Mouse (Mus musculus): ENCODE data around the gene Erc2.
"Not testable (repeated sequence)": the region's sequence is repeated elsewhere in the genome, so short reads cannot be mapped to it uniquely, and the experiment has no call there.

Erc2 gene

GRCm38 (mm10) chr14:27622176-27622922, at the start of gene Erc2:
Erc2 (plus strand) TSS chr14:27622428.
- peak; percentile 65 for DNase-seq (ENCODE audit: low read depth, low spot score)

- no peak for DNase-seq (ENCODE audit: low read depth, low spot score)
Measured at GRCm38 (mm10) chr14:27578443-27578842, 43.8 kb upstream of the Erc2 start.

- DNase-seq (ENCODE audit: low read depth, low spot score) = not testable (repeated sequence)
Measured at GRCm38 (mm10) chr14:27589616-27590015, 32.6 kb upstream of the Erc2 start.

GRCm38 (mm10) chr14:27592163-27592562, 30.1 kb upstream of the Erc2 start:
- no peak for DNase-seq (ENCODE audit: low read depth, low spot score)

- DNase-seq (ENCODE audit: low read depth, low spot score) = peak; percentile 28
Measured at GRCm38 (mm10) chr14:27596265-27596664, 26.0 kb upstream of the Erc2 start.

GRCm38 (mm10) chr14:27602136-27602535, 20.1 kb upstream of the Erc2 start:
- no peak for DNase-seq (ENCODE audit: low read depth, low spot score)

GRCm38 (mm10) chr14:27607419-27607818, 14.8 kb upstream of the Erc2 start:
- no peak for DNase-seq (ENCODE audit: low read depth, low spot score)

GRCm38 (mm10) chr14:27613766-27614165, 8.5 kb upstream of the Erc2 start:
- DNase-seq (ENCODE audit: low read depth, low spot score) = no peak

GRCm38 (mm10) chr14:27617286-27617685, 4.9 kb upstream of the Erc2 start:
- no peak for DNase-seq (ENCODE audit: low read depth, low spot score)

GRCm38 (mm10) chr14:27621576-27621975, 652 bp upstream of the Erc2 start:
- DNase-seq (ENCODE audit: low read depth, low spot score) = no peak

- DNase-seq (ENCODE audit: low read depth, low spot score) = no peak
Measured at GRCm38 (mm10) chr14:27622923-27623219, 643 bp downstream of the Erc2 start.

- DNase-seq (ENCODE audit: low read depth, low spot score) = peak; percentile 59
Measured at GRCm38 (mm10) chr14:27623368-27623767, 1.1 kb downstream of the Erc2 start.

- no peak for DNase-seq (ENCODE audit: low read depth, low spot score)
Measured at GRCm38 (mm10) chr14:27628701-27629100, 6.5 kb downstream of the Erc2 start.

GRCm38 (mm10) chr14:27629369-27630012, 7.3 kb downstream of the Erc2 start:
- no peak for DNase-seq (ENCODE audit: low read depth, low spot score)

GRCm38 (mm10) chr14:27630973-27631640, 8.9 kb downstream of the Erc2 start:
- DNase-seq (ENCODE audit: low read depth, low spot score) = no peak

- DNase-seq (ENCODE audit: low read depth, low spot score) = no peak
Measured at GRCm38 (mm10) chr14:27634761-27635160, 12.5 kb downstream of the Erc2 start.

GRCm38 (mm10) chr14:27636556-27636955, 14.3 kb downstream of the Erc2 start:
- DNase-seq (ENCODE audit: low read depth, low spot score) = no peak

GRCm38 (mm10) chr14:27641382-27641781, 19.2 kb downstream of the Erc2 start:
- no peak for DNase-seq (ENCODE audit: low read depth, low spot score)

- DNase-seq (ENCODE audit: low read depth, low spot score) = no peak
Measured at GRCm38 (mm10) chr14:27642981-27643380, 20.8 kb downstream of the Erc2 start.

GRCm38 (mm10) chr14:27654670-27655069, 32.4 kb downstream of the Erc2 start:
- DNase-seq (ENCODE audit: low read depth, low spot score) = no peak

GRCm38 (mm10) chr14:27658616-27659015, 36.4 kb downstream of the Erc2 start:
- no peak for DNase-seq (ENCODE audit: low read depth, low spot score)

GRCm38 (mm10) chr14:27661466-27661865, 39.2 kb downstream of the Erc2 start:
- no peak for DNase-seq (ENCODE audit: low read depth, low spot score)

- no peak for DNase-seq (ENCODE audit: low read depth, low spot score)
Measured at GRCm38 (mm10) chr14:27662251-27662650, 40.0 kb downstream of the Erc2 start.

Measured in retina, adult 2 months (tissue).